Mouse (Mus musculus) hindbrain, embryonic 16.5 days (tissue): ENCODE data around the gene Tenm2. TPM values are rescaled to one million over a fixed set of nuclear protein-coding genes. Genes with fewer than 3 reads are reported as not detected.

Experiments used
- ATAC-seq: fragments of 200-750 bp; cut with Nextera tagmentation; 2 replicates; pipeline ENCODE4 v1.8.0; 2017; ENCODE audit warnings: moderate TSS enrichment, moderate library complexity
- H3K27ac ChIP-seq: fragments of 300-500 bp; sonication (generic); 2 replicates; pipeline ENCODE4 v1.5.1; 2014; ENCODE audit warnings: low read depth, mild to moderate bottlenecking, control low read depth, low read length, moderate library complexity
- H3K27me3 ChIP-seq: fragments of 300-500 bp; sonication (generic); replicated peaks from 2 replicates; pipeline ENCODE4 v1.6.1; 2014; ENCODE audit warnings: low read length; ENCODE audit not compliant: control insufficient read depth, insufficient read depth
- H3K36me3 ChIP-seq: fragments of 300-500 bp; sonication (generic); 2 replicates; pipeline ENCODE4 v1.6.1; 2014; ENCODE audit warnings: mild to moderate bottlenecking, low read length, moderate library complexity, mixed read lengths; ENCODE audit not compliant: control insufficient read depth, insufficient read depth
- H3K4me1 ChIP-seq: fragments of 300-500 bp; sonication (generic); 2 replicates; pipeline ENCODE4 v1.6.1; 2014; ENCODE audit warnings: low read depth, low read length; ENCODE audit not compliant: control insufficient read depth, insufficient read depth
- H3K4me2 ChIP-seq: fragments of 300-500 bp; sonication (generic); 2 replicates; pipeline ENCODE4 v1.6.1; 2014; ENCODE audit warnings: mild to moderate bottlenecking, low read length, control low read depth, moderate library complexity
- H3K4me3 ChIP-seq: fragments of 300-500 bp; sonication (generic); 2 replicates; pipeline ENCODE4 v1.5.1; 2014; ENCODE audit warnings: mild to moderate bottlenecking, low read length, control low read depth, moderate library complexity
- H3K9ac ChIP-seq: fragments of 300-500 bp; sonication (generic); 2 replicates; pipeline ENCODE4 v1.6.1; 2014; ENCODE audit warnings: low read depth, mild to moderate bottlenecking, control low read depth, low read length, moderate library complexity
- H3K9me3 ChIP-seq: fragments of 300-500 bp; sonication (generic); 2 replicates; pipeline ENCODE4 v1.6.1; 2014; ENCODE audit warnings: mild to moderate bottlenecking, low read length, moderate library complexity; ENCODE audit not compliant: control insufficient read depth
- WGBS: fragments of 180-500 bp; shearing (Covaris S2); extraction: QIAGEN DNeasy Blood & Tissue Kit; methylation state at CpG from one replicate; pipeline ENCODE4 v1.1.7; 2014; 5-methylcytosine and 5-hydroxymethylcytosine counted together
- polyA plus RNA-seq: library from polyadenylated mRNA; unstranded; fragments of >200 nt; fragmentation: Nextera tagmentation; extraction: Ambion mirVana; gene quantifications from 2 replicates; pipeline ENCODE4 v1.2.1, GENCODE M21; 2015

Tenm2 gene
- polyA plus RNA-seq, 1 experiment from 2014 or later = 33.2 TPM

DNA sequence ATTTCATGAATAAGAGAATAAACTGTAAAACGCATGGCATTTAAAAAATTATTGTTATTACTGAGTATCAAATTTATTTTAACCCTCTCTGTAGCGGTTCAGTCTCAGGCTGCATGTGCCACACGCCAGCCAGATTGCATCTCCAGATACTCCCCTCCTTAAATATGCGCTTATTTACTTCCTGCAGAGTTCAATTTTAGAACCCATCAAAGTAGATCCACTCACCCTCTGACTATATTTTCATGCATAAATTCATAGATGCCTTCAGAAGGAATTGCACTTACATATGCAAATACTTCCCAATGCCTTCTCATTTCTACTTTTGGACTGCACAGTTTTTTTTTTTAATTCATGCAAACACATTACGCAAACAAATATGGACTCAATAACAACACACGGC lies 294.3 kb downstream of the Tenm2 start:
- no peaks in the 10 kb centered on the region for H3K36me3 ChIP-seq
- H3K4me1 ChIP-seq = no peaks in the 10 kb centered on the region
- H3K9me3 ChIP-seq = no peaks in the 10 kb centered on the region
- no peaks in the 10 kb centered on the region for H3K27me3 ChIP-seq
- H3K27ac ChIP-seq = no peak overlapping the region
- no peak for ATAC-seq
- no peak overlapping the region for H3K9ac ChIP-seq
- no peak overlapping the region for H3K4me2 ChIP-seq
- no peak overlapping the region for H3K4me3 ChIP-seq
- 71% methylated on average over 6 of the region's 6 CpGs for WGBS

DNA sequence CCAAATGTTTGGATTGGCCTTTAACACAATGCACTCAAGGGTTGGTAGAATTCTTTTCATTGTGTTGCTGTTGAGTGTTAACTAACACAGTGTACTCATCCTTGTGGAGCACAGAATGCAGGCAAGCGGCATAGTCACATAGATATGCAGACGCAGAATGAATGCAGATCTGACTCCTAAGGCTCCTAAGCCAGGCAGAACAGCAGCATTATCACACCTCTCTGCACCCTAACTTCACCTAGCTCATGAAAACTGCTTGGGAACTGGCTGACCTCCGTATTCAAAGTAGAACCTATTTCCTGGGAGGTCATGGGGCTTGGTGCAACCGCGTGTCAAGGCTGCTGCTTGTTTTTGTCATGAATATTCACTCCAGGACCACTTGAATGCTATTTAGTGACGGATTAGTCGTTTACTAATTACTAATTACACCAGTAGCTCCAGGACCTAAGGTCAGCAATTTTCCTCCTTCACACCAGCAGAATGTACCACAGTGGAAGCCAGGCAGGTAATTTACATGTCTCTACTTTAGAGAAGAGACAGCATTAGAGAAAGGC lies 295.1 kb downstream of the Tenm2 start:
- H3K4me2 ChIP-seq = no peak overlapping the region
- no peak overlapping the region for H3K27ac ChIP-seq
- H3K4me3 ChIP-seq = no peak overlapping the region
- ATAC-seq = no peak
- H3K9ac ChIP-seq = no peak overlapping the region
- H3K4me1 ChIP-seq = no peaks in the 10 kb centered on the region
- WGBS = 17% methylated on average over 7 of the region's 7 CpGs
- no peaks in the 10 kb centered on the region for H3K27me3 ChIP-seq
- H3K9me3 ChIP-seq = no peaks in the 10 kb centered on the region
- H3K36me3 ChIP-seq = no peaks in the 10 kb centered on the region

DNA sequence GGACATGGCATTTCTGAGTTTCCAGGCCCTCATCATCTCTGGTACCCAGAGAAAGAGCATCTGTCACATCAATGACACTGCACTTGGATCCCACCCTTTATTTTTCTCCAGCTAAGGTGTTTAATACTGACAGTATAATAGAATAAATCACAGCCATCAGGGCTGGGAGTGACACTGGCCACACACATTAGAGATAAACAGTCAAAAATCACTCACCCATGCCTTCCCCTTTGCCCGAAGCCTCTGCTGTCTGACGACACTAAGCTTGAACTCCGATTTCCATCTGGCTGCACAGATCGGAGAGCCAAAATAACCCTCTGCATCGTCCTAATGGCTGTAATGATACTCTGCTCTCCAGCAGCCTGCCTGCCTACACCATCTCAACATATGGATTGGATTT lies 305.9 kb downstream of the Tenm2 start:
- Histone ChIP-seq H3K4me1 (no peaks in the 10 kb centered on the region; the same call in 1 of the 2 replicates), H3K9me3 (no peaks in the 10 kb centered on the region), H3K27me3 (no peaks in the 10 kb centered on the region), H3K27ac (no peak overlapping the region), H3K4me2 (no peak overlapping the region), H3K4me3 (no peak overlapping the region), H3K9ac (no peak overlapping the region), H3K36me3 (no peaks in the 10 kb centered on the region)
- 57% methylated on average over 5 of the region's 5 CpGs for WGBS
- ATAC-seq = no peak

DNA sequence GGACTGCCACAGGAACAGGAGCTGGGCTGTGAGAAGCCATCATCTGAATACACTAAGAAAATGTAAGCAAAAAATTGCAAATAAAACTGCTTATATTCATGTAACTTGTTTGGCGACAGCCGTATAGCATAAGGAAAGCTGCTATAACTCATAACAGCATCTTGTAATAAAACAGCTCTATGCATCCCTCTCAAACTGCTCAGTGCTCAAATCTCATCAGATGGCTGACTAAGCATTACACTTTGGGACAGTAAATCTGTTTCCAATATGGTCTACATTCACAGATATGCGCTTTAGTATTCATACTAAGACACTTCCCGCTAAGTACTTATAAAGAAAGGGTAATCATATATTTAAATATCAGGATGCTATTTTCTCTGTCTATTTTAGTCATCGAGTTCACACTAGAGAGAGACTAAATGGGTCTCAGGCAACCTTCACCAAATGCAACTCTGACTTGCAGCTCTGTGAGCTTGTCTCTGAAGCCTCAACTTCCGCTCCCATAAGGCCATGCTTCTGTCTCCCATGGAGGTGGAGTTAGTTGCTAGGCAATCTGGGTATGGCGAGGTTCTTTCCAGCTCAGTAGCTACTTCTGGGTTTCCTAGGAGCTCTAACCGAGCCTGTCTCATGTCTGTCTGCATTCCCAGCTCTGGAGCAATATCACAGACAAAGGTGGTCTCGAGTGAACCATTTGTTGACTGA lies 308.9 kb downstream of the Tenm2 start:
- ATAC-seq = no peak
- 71% methylated on average over 9 of the region's 9 CpGs for WGBS
- no peak overlapping the region for H3K27ac ChIP-seq
- no peak overlapping the region for H3K9ac ChIP-seq
- H3K27me3 ChIP-seq = no peaks in the 10 kb centered on the region
- no peaks in the 10 kb centered on the region; the same call in 1 of the 2 replicates for H3K4me1 ChIP-seq
- no peak overlapping the region for H3K4me2 ChIP-seq
- H3K36me3 ChIP-seq = no peaks in the 10 kb centered on the region
- no peaks in the 10 kb centered on the region for H3K9me3 ChIP-seq
- no peak overlapping the region for H3K4me3 ChIP-seq

DNA sequence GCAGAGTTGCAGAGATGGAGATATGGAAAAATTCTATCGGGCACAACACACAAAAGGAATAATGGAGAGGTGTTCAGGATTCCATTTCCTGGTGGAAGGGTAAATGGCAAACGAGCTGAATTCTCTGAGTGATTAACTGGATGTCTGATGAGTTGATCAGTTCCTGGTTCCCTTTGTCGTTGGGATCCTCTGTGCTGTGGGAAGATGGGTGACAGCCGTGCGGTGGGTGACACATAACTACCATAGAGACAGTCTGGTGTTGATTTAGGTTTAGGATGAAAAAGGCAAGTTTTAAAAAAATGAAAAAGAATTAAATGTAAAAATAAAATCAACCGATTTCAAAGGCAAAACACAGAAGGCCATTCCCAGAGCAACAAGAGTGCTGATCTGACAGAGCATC lies 316.5 kb downstream of the Tenm2 start:
- Histone ChIP-seq H3K27me3 (no peaks in the 10 kb centered on the region), H3K27ac (no peak overlapping the region), H3K9ac (no peak overlapping the region), H3K4me2 (no peak overlapping the region), H3K36me3 (no peaks in the 10 kb centered on the region), H3K4me3 (no peak overlapping the region), H3K4me1 (no peaks in the 10 kb centered on the region), H3K9me3 (0 out of 2 replicates have a peak, but pooled peaks cover 2% of the 10 kb centered on the region)
- WGBS = 82% methylated on average over 6 of the region's 6 CpGs
- ATAC-seq = no peak

DNA sequence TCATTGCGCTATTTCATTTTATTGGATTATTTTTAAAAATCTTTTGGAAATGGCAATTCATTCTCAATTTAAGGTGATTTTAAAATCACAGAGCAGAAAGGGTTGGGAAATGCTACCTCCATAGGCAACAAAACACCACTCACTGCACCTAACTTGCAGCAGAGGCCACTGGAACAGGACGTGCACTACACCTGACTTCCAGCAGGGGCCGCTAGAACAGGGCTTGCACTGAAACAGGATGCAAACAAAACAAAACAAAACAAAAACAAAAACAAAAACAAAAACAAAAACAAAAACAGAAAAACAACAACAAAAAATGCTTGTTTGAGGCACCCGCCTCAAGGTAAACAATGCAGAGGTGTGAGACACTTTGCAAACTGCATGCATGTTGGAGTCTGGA lies 324.4 kb downstream of the Tenm2 start:
- Histone ChIP-seq H3K27ac (no peak overlapping the region), H3K9me3 (no peaks in the 10 kb centered on the region), H3K4me1 (no peaks in the 10 kb centered on the region), H3K9ac (no peak overlapping the region), H3K4me2 (no peak overlapping the region), H3K4me3 (no peak overlapping the region), H3K36me3 (no peaks in the 10 kb centered on the region), H3K27me3 (no peaks in the 10 kb centered on the region)
- ATAC-seq = no peak
- WGBS = 74% methylated on average over 4 of the region's 4 CpGs

DNA sequence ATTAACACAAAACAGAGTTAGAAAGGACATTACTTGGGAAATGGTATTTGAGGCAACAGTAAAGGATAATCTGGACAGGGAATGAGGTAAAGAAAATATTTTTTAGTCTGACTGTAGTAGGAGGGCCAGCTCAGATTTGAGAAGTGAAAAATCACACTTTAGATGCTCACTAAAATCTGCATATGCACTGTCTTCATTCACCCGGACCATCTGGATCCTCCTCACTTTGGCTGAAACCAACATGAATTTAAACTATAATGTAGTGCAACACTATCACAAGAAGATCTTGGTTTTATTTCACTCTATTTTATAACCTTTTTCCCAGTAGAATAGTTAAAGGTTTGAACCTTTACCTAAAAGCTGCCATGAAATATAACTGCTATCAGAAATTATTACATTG lies 326.7 kb downstream of the Tenm2 start:
- H3K27ac ChIP-seq = no peak overlapping the region
- WGBS = 75% methylated on average over 1 of the region's 1 CpGs

DNA sequence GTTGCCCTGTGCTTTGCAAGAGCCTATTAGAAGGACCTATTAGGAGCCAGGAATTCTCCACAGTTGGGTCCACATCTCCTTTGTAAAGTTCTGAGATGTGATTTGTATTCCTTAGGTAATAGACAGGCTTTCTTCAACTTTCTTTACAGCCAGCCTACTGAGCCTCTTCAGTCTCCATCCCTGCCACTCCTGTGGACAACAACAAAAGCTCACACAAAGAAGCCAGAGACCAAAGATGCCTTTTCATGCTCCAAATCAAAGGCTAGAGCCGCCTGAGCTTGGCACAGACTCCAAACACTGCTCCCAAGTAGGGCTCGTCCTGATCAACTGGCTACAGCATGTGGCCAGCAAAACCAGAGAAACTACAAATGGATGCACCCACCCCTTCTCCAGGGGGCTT lies 333.5 kb downstream of the Tenm2 start:
- Histone ChIP-seq H3K27ac (no peak overlapping the region), H3K9ac (no peak overlapping the region), H3K4me1 (no peaks in the 10 kb centered on the region), H3K4me2 (no peak overlapping the region), H3K9me3 (no peaks in the 10 kb centered on the region), H3K27me3 (no peaks in the 10 kb centered on the region), H3K4me3 (no peak overlapping the region), H3K36me3 (no peaks in the 10 kb centered on the region)
- 12% methylated on average over 2 of the region's 2 CpGs for WGBS
- ATAC-seq = peak; percentile 40; the same call in 1 of the 2 replicates

More for the DNA sequence above, 326.7 kb downstream of the Tenm2 start:
- no peak overlapping the region for H3K4me3 ChIP-seq
- H3K36me3 ChIP-seq = no peaks in the 10 kb centered on the region
- no peak overlapping the region for H3K4me2 ChIP-seq
- H3K27me3 ChIP-seq = no peaks in the 10 kb centered on the region
- H3K9me3 ChIP-seq = no peaks in the 10 kb centered on the region
- ATAC-seq = no peak
- no peak overlapping the region for H3K9ac ChIP-seq
- H3K4me1 ChIP-seq = no peaks in the 10 kb centered on the region

DNA sequence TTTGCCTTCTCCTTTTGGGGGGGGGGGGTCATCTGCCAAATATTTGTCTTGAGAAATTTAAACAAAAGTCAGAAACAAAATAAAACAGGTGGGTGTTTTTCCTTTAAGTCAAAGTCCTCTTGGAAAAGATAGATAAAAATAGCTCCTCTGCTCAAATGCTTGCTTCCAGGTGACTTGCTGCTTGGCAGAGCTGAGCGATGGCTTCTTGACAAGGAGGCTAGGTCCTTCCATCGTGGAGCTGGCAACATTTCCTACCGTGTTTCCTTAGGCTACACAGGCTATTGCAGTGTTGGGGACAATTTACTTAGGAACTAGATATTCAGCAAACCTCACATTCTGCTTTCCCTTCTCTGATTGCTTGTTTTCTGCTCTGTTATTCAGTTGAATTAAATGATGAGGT lies 342.7 kb downstream of the Tenm2 start:
- 66% methylated on average over 3 of the region's 3 CpGs for WGBS
- no peak overlapping the region for H3K4me2 ChIP-seq
- no peaks in the 10 kb centered on the region for H3K4me1 ChIP-seq
- no peaks in the 10 kb centered on the region for H3K36me3 ChIP-seq
- H3K9ac ChIP-seq = no peak overlapping the region
- no peak overlapping the region for H3K4me3 ChIP-seq
- ATAC-seq = no peak
- no peaks in the 10 kb centered on the region for H3K27me3 ChIP-seq
- no peaks in the 10 kb centered on the region for H3K9me3 ChIP-seq
- no peak overlapping the region for H3K27ac ChIP-seq
